Mouse (Mus musculus): Measurements from ENCODE around the gene Sipa1l1. TPM values are rescaled to one million over a fixed set of nuclear protein-coding genes. Genes with fewer than 3 reads are reported as not detected.

Sipa1l1 gene
- polyA plus RNA-seq, 1 experiment = 34.0 TPM

- peak overlapping the region; percentile 71; the same call in 1 of the 2 replicates for H3K27ac ChIP-seq (ENCODE audit: insufficient read depth, low read depth, low read length)
- peaks cover 31% of the 10 kb centered on the region for H3K4me1 ChIP-seq (ENCODE audit: control insufficient read depth, insufficient read depth, low read length)
- H3K4me3 ChIP-seq (ENCODE audit: insufficient read depth, low read depth, low read length) = no peak overlapping the region
- no peaks in the 10 kb centered on the region for H3K36me3 ChIP-seq (ENCODE audit: control insufficient read depth, insufficient read depth, low read length)
- no peak for TF ChIP-seq POLR2A (IDR thresholded peaks at IDR 0.05; ENCODE audit: low read depth, low read length)
- no peak for TF ChIP-seq CTCF (conservative IDR thresholded peaks at IDR 0.05; ENCODE audit: insufficient read depth, insufficient read length, low read depth, low read length)
- 48% methylated on average over 9 of the region's 9 CpGs for WGBS
- peak; percentile 75 for DNase-seq
- H3K27me3 ChIP-seq (replicated peaks; ENCODE audit: control insufficient read depth, insufficient read depth, low read length) = no peaks in the 10 kb centered on the region
These were observed 54.2 kb downstream of the Sipa1l1 start for GRCm38 (mm10) chr12:82223126-82223815.

- TF ChIP-seq CTCF (conservative IDR thresholded peaks at IDR 0.05; ENCODE audit: insufficient read depth, insufficient read length, low read depth, low read length) (no peak), POLR2A (IDR thresholded peaks at IDR 0.05; ENCODE audit: low read depth, low read length) (no peak)
- H3K36me3 ChIP-seq (ENCODE audit: control insufficient read depth, insufficient read depth, low read length) = no peaks in the 10 kb centered on the region
- DNase-seq = no peak
- H3K4me1 ChIP-seq (ENCODE audit: control insufficient read depth, insufficient read depth, low read length) = peaks cover 19% of the 10 kb centered on the region; the same call in 1 of the 2 replicates
- WGBS = 94% methylated on average over 7 of the region's 7 CpGs
- no peak overlapping the region for H3K4me3 ChIP-seq (ENCODE audit: insufficient read depth, low read depth, low read length)
- no peak overlapping the region for H3K27ac ChIP-seq (ENCODE audit: insufficient read depth, low read depth, low read length)
- no peaks in the 10 kb centered on the region for H3K27me3 ChIP-seq (replicated peaks; ENCODE audit: control insufficient read depth, insufficient read depth, low read length)
These were observed 55.7 kb downstream of the Sipa1l1 start for GRCm38 (mm10) chr12:82224848-82225247.

GRCm38 (mm10) chr12:82225278-82225677 lies 56.2 kb downstream of the Sipa1l1 start:
- H3K36me3 ChIP-seq (ENCODE audit: control insufficient read depth, insufficient read depth, low read length) = no peaks in the 10 kb centered on the region
- peaks cover 19% of the 10 kb centered on the region; the same call in 1 of the 2 replicates for H3K4me1 ChIP-seq (ENCODE audit: control insufficient read depth, insufficient read depth, low read length)
- no peak overlapping the region for H3K27ac ChIP-seq (ENCODE audit: insufficient read depth, low read depth, low read length)
- no peak for DNase-seq
- no peaks in the 10 kb centered on the region for H3K27me3 ChIP-seq (replicated peaks; ENCODE audit: control insufficient read depth, insufficient read depth, low read length)
- 100% methylated on average over 2 of the region's 2 CpGs for WGBS
- no peak overlapping the region for H3K4me3 ChIP-seq (ENCODE audit: insufficient read depth, low read depth, low read length)
- TF ChIP-seq CTCF (conservative IDR thresholded peaks at IDR 0.05; ENCODE audit: insufficient read depth, insufficient read length, low read depth, low read length) = no peak
- no peak for TF ChIP-seq POLR2A (IDR thresholded peaks at IDR 0.05; ENCODE audit: low read depth, low read length)

- Histone ChIP-seq H3K27ac (ENCODE audit: insufficient read depth, low read depth, low read length) (peak overlapping the region; percentile 25; the same call in 1 of the 2 replicates), H3K4me3 (ENCODE audit: insufficient read depth, low read depth, low read length) (no peak overlapping the region)
- DNase-seq = peak; percentile 27
These were observed 56.7 kb downstream of the Sipa1l1 start for GRCm38 (mm10) chr12:82225751-82226228.

GRCm38 (mm10) chr12:82226311-82227066 lies 57.4 kb downstream of the Sipa1l1 start:
- no peaks in the 10 kb centered on the region for H3K27me3 ChIP-seq (replicated peaks; ENCODE audit: control insufficient read depth, insufficient read depth, low read length)
- peaks cover 23% of the 10 kb centered on the region; the same call in 1 of the 2 replicates for H3K4me1 ChIP-seq (ENCODE audit: control insufficient read depth, insufficient read depth, low read length)
- peak; percentile 17 for DNase-seq
- TF ChIP-seq CTCF (conservative IDR thresholded peaks at IDR 0.05; ENCODE audit: insufficient read depth, insufficient read length, low read depth, low read length) = no peak
- H3K4me3 ChIP-seq (ENCODE audit: insufficient read depth, low read depth, low read length) = no peak overlapping the region
- H3K36me3 ChIP-seq (ENCODE audit: control insufficient read depth, insufficient read depth, low read length) = no peaks in the 10 kb centered on the region
- 61% methylated on average over 6 of the region's 6 CpGs for WGBS
- H3K27ac ChIP-seq (ENCODE audit: insufficient read depth, low read depth, low read length) = peak overlapping the region; percentile 25; the same call in 1 of the 2 replicates

More at GRCm38 (mm10) chr12:82225751-82226228, 56.7 kb downstream of the Sipa1l1 start:
- TF ChIP-seq CTCF (conservative IDR thresholded peaks at IDR 0.05; ENCODE audit: insufficient read depth, insufficient read length, low read depth, low read length) (no peak), POLR2A (IDR thresholded peaks at IDR 0.05; ENCODE audit: low read depth, low read length) (no peak)
- WGBS = 42% methylated on average over 4 of the region's 4 CpGs
- Histone ChIP-seq H3K36me3 (ENCODE audit: control insufficient read depth, insufficient read depth, low read length) (no peaks in the 10 kb centered on the region), H3K27me3 (replicated peaks; ENCODE audit: control insufficient read depth, insufficient read depth, low read length) (no peaks in the 10 kb centered on the region), H3K4me1 (ENCODE audit: control insufficient read depth, insufficient read depth, low read length) (peaks cover 19% of the 10 kb centered on the region; the same call in 1 of the 2 replicates)

GRCm38 (mm10) chr12:82230127-82230526 lies 61.0 kb downstream of the Sipa1l1 start:
- no peak overlapping the region for H3K27ac ChIP-seq (ENCODE audit: insufficient read depth, low read depth, low read length)
- TF ChIP-seq POLR2A (IDR thresholded peaks at IDR 0.05; ENCODE audit: low read depth, low read length) (no peak), CTCF (conservative IDR thresholded peaks at IDR 0.05; ENCODE audit: insufficient read depth, insufficient read length, low read depth, low read length) (no peak)
- no peak overlapping the region for H3K4me3 ChIP-seq (ENCODE audit: insufficient read depth, low read depth, low read length)
- H3K36me3 ChIP-seq (ENCODE audit: control insufficient read depth, insufficient read depth, low read length) = no peaks in the 10 kb centered on the region
- DNase-seq = no peak
- peaks cover 13% of the 10 kb centered on the region; the same call in 1 of the 2 replicates for H3K4me1 ChIP-seq (ENCODE audit: control insufficient read depth, insufficient read depth, low read length)
- no peaks in the 10 kb centered on the region for H3K27me3 ChIP-seq (replicated peaks; ENCODE audit: control insufficient read depth, insufficient read depth, low read length)
- 74% methylated on average over 4 of the region's 4 CpGs for WGBS

- Histone ChIP-seq H3K36me3 (ENCODE audit: control insufficient read depth, insufficient read depth, low read length) (no peaks in the 10 kb centered on the region), H3K4me3 (ENCODE audit: insufficient read depth, low read depth, low read length) (no peak overlapping the region), H3K27me3 (replicated peaks; ENCODE audit: control insufficient read depth, insufficient read depth, low read length) (no peaks in the 10 kb centered on the region), H3K27ac (ENCODE audit: insufficient read depth, low read depth, low read length) (no peak overlapping the region), H3K4me1 (ENCODE audit: control insufficient read depth, insufficient read depth, low read length) (peaks cover 7% of the 10 kb centered on the region; the same call in 1 of the 2 replicates)
- 56% methylated on average over 7 of the region's 7 CpGs for WGBS
- peak; percentile 24 for DNase-seq
- TF ChIP-seq CTCF (conservative IDR thresholded peaks at IDR 0.05; ENCODE audit: insufficient read depth, insufficient read length, low read depth, low read length) = no peak
- no peak for TF ChIP-seq POLR2A (IDR thresholded peaks at IDR 0.05; ENCODE audit: low read depth, low read length)
These were observed 62.1 kb downstream of the Sipa1l1 start for GRCm38 (mm10) chr12:82231191-82231590.

Data from kidney, adult 2 months (tissue).